Mouse (Mus musculus) intestine, embryonic 14.5 days (tissue): ENCODE data around the gene Zfp286. TPM values are rescaled to one million over a fixed set of nuclear protein-coding genes. Genes with fewer than 3 reads are reported as not detected.

Experiments
- ATAC-seq: fragments of 200-750 bp; cut with Nextera tagmentation; replicated peaks from 2 replicates; pipeline ENCODE4 v1.8.0; 2017; ENCODE audit warnings: low read depth, moderate number of reproducible peaks, moderate TSS enrichment, moderate library complexity; ENCODE audit not compliant: low FRiP score, low TSS enrichment
- DNase-seq: peaks from one replicate; pipeline ENCODE4 v3.0.0-alpha.2; 2018; ENCODE audit warnings: low spot score
- H3K27ac ChIP-seq: fragments of 300-500 bp; sonication (generic); 2 replicates; pipeline ENCODE4 v1.5.1; 2014; ENCODE audit warnings: low read depth, mild to moderate bottlenecking, control low read depth
- H3K27me3 ChIP-seq: fragments of 300-500 bp; sonication (generic); replicated peaks from 2 replicates; pipeline ENCODE4 v1.6.1; 2014; ENCODE audit warnings: low read length, control low read depth; ENCODE audit not compliant: control insufficient read depth, insufficient read depth
- H3K36me3 ChIP-seq: fragments of 300-500 bp; sonication (generic); 2 replicates; pipeline ENCODE4 v1.6.1; 2014; ENCODE audit warnings: low read length, control low read depth; ENCODE audit not compliant: control insufficient read depth, insufficient read depth
- H3K4me1 ChIP-seq: fragments of 300-500 bp; sonication (generic); replicated peaks from 2 replicates; pipeline ENCODE4 v1.6.1; 2014; ENCODE audit warnings: low read length, control low read depth, mixed read lengths; ENCODE audit not compliant: control insufficient read depth, insufficient read depth
- H3K4me2 ChIP-seq: fragments of 300-500 bp; sonication (generic); 2 replicates; pipeline ENCODE4 v1.6.1; 2014; ENCODE audit warnings: low read length
- H3K4me3 ChIP-seq: fragments of 300-500 bp; sonication (generic); 2 replicates; pipeline ENCODE4 v1.5.1; 2014; ENCODE audit warnings: low read depth, low read length, control low read depth, mixed read lengths
- H3K9ac ChIP-seq: fragments of 300-500 bp; sonication (generic); 2 replicates; pipeline ENCODE4 v1.6.1; 2014; ENCODE audit warnings: mild to moderate bottlenecking, low read length
- H3K9me3 ChIP-seq: fragments of 300-500 bp; sonication (generic); 2 replicates; pipeline ENCODE4 v1.6.1; 2016; ENCODE audit warnings: low read length, control low read depth; ENCODE audit not compliant: control insufficient read depth
- WGBS: fragments of 180-500 bp; shearing (Covaris S2); extraction: QIAGEN DNeasy Blood & Tissue Kit; methylation state at CpG from one replicate; pipeline ENCODE4 v1.1.7; 2014; 5-methylcytosine and 5-hydroxymethylcytosine counted together
- polyA plus RNA-seq: library from polyadenylated mRNA; unstranded; fragments of >200 nt; fragmentation: Nextera tagmentation; extraction: Ambion mirVana; gene quantifications from 2 replicates; pipeline ENCODE4 v1.2.1, GENCODE M21; 2014

Zfp286 gene
- polyA plus RNA-seq, 1 experiment from 2014 or later = 20.3 TPM

DNA sequence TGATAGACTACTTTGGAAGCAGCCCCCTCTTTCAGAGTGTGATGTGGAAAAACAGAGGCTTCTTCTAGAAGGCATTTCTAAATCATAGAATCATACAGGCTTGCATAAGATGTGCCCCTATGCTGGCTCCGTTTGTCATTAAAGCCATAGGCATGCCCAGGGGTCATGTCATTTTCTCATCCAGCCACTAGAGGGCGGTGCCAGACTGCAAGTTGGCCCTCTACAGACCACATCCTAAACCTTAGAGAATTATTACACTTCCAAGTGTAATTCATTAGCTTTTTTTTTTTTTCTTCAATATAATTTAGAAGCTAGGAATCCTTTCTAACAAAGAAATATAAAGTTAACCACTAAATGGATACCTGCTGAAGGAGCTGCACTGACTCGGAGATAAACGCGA, 45.2 kb downstream of the Zfp286 start:
- ATAC-seq (no peak), DNase-seq (peak; percentile 82)
- no peak overlapping the region for H3K4me2 ChIP-seq
- peaks cover 26% of the 10 kb centered on the region for H3K27me3 ChIP-seq
- no peaks in the 10 kb centered on the region for H3K4me1 ChIP-seq
- H3K9ac ChIP-seq = no peak overlapping the region
- no peaks in the 10 kb centered on the region for H3K9me3 ChIP-seq
- no peak overlapping the region for H3K27ac ChIP-seq
- no peak overlapping the region for H3K4me3 ChIP-seq
- no peaks in the 10 kb centered on the region for H3K36me3 ChIP-seq
- 48% methylated on average over 5 of the region's 5 CpGs for WGBS

DNA sequence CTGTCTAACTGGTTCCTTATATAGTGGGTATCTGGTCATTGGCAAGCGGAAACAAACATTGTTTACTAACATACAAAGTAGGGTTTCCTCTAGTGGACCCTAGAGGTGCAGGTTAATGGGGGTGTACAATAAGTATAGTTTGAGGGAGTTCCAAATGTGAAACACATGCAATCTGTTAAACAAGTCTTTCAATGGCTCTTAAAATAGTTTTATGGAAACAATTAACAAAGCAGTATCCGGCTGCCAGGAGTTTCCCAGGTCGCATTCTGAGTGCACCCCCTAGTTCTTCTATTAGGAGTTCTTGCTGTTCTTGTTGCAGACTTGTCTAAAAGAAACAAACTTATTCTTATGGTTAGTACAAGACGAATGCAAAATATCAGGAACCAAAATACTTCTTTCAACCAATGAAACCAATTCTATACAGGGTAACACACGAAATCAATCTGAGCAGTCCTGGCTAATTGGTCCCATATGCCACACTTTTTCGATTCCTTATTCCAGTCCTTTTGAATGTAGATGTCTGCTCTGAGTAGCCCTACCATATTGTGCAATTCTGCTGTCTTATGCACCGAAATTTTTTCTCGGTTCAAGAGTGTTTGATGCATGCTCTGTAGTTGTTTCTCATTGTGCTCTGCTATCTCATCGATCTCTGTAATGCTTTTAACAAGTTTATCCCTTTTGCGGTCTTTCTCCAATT, 46.9 kb downstream of the Zfp286 start:
- WGBS = 72% methylated on average over 10 of the region's 10 CpGs
- Histone ChIP-seq H3K4me1 (no peaks in the 10 kb centered on the region), H3K4me2 (no peak overlapping the region), H3K36me3 (no peaks in the 10 kb centered on the region), H3K27ac (no peak overlapping the region), H3K9ac (no peak overlapping the region), H3K4me3 (no peak overlapping the region), H3K27me3 (peaks cover 20% of the 10 kb centered on the region), H3K9me3 (no peaks in the 10 kb centered on the region)
- ATAC-seq (no peak), DNase-seq (no peak)

GRCm38 (mm10) chr11:62741186-62741585, 48.1 kb downstream of the Zfp286 start:
- H3K9me3 ChIP-seq = no peaks in the 10 kb centered on the region
- H3K9ac ChIP-seq = no peak overlapping the region
- no peak overlapping the region for H3K27ac ChIP-seq
- peaks cover 8% of the 10 kb centered on the region; the same call in 1 of the 2 replicates for H3K27me3 ChIP-seq
- WGBS = 90% methylated on average over 2 of the region's 2 CpGs
- H3K4me2 ChIP-seq = no peak overlapping the region
- DNase-seq (no peak), ATAC-seq (no peak)
- H3K4me3 ChIP-seq = no peak overlapping the region
- H3K36me3 ChIP-seq = no peaks in the 10 kb centered on the region
- no peaks in the 10 kb centered on the region for H3K4me1 ChIP-seq

DNA sequence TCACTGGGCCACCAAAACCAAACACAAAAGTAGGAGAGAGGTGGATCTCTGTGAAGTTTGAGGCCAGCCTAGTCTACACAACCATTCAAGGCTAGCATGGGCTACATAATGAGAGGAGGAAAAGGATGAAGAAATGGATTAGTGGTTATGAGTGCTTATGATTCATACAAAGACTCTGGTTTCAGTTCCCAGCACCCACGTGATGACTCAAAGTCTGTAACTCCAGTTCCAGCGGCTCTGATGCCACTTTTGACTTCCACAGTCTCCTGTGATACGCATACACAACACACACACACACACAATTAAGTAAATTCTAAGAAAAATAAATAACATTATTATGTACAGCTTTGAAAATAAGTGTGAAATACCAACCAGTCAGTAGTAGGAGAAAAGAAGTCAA, 56.6 kb downstream of the Zfp286 start:
- Histone ChIP-seq H3K9me3 (no peaks in the 10 kb centered on the region), H3K4me3 (no peak overlapping the region), H3K36me3 (peaks cover 8% of the 10 kb centered on the region; the same call in 1 of the 2 replicates), H3K4me1 (0 out of 2 replicates have a peak, but pooled peaks cover 3% of the 10 kb centered on the region), H3K4me2 (no peak overlapping the region), H3K9ac (no peak overlapping the region), H3K27ac (no peak overlapping the region), H3K27me3 (no peaks in the 10 kb centered on the region)
- 81% methylated on average over 3 of the region's 3 CpGs for WGBS
- DNase-seq (no peak), ATAC-seq (no peak)

DNA sequence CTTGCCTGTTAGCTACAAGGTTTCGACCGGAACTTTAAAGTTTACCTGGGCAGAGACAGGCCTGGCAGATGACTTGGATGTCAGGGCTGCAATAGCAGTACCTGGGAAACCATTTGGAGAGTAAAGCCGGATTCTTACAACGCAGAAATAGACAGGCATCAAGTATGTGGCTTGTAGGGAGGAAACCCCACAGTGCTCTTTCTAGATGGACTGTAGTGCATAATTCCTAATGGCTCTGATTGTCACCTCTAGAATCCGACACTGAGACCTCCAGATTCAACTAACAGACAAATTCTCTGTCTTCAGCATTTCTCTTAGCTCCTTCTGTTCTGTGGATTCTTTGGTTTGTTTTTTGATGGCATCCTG, 57.3 kb downstream of the Zfp286 start:
- Histone ChIP-seq H3K4me3 (peak overlapping the region; percentile 83), H3K9ac (no peak overlapping the region), H3K36me3 (peaks cover 13% of the 10 kb centered on the region; the same call in 1 of the 2 replicates), H3K4me1 (0 out of 2 replicates have a peak, but pooled peaks cover 3% of the 10 kb centered on the region), H3K27me3 (no peaks in the 10 kb centered on the region), H3K4me2 (peak overlapping the region; percentile 55), H3K9me3 (no peaks in the 10 kb centered on the region), H3K27ac (no peak overlapping the region)
- 11% methylated on average over 5 of the region's 5 CpGs for WGBS
- no peak for ATAC-seq
- DNase-seq = no peak

GRCm38 (mm10) chr11:62731311-62732021, 57.8 kb downstream of the Zfp286 start, which contains the start of gene Zfp287:
Gene Zfp287, minus strand, starts transcription at chr11:62731905.
- peak; percentile 94 for ATAC-seq
- under 1% methylated on average over 48 of the region's 48 CpGs for WGBS

GRCm38 (mm10) chr11:62728276-62728675, 61.0 kb downstream of the Zfp286 start:
- no peaks in the 10 kb centered on the region for H3K27me3 ChIP-seq
- H3K27ac ChIP-seq = no peak overlapping the region
- DNase-seq (no peak), ATAC-seq (no peak)
- H3K4me2 ChIP-seq = no peak overlapping the region
- no peak overlapping the region for H3K9ac ChIP-seq
- H3K4me1 ChIP-seq = 0 out of 2 replicates have a peak, but pooled peaks cover 3% of the 10 kb centered on the region
- no peak overlapping the region for H3K4me3 ChIP-seq
- 90% methylated on average over 8 of the region's 8 CpGs for WGBS
- H3K9me3 ChIP-seq = no peaks in the 10 kb centered on the region
- H3K36me3 ChIP-seq = peaks cover 40% of the 10 kb centered on the region

More at GRCm38 (mm10) chr11:62731311-62732021, 57.8 kb downstream of the Zfp286 start, which contains the start of gene Zfp287:
- Histone ChIP-seq H3K9me3 (no peaks in the 10 kb centered on the region), H3K4me2 (peak within 1 kb of the TSS; percentile 55), H3K36me3 (peaks cover 15% of the 10 kb centered on the region; the same call in 1 of the 2 replicates), H3K9ac (peak within 1 kb of the TSS; percentile 63), H3K27ac (peak within 1 kb of the TSS; percentile 75), H3K27me3 (no peaks in the 10 kb centered on the region), H3K4me3 (peak within 1 kb of the TSS; percentile 83), H3K4me1 (0 out of 2 replicates have a peak, but pooled peaks cover 3% of the 10 kb centered on the region)
- DNase-seq = peak; percentile 91

- Histone ChIP-seq H3K4me3 (no peak overlapping the region), H3K9ac (no peak overlapping the region), H3K27ac (no peak overlapping the region), H3K9me3 (no peaks in the 10 kb centered on the region), H3K27me3 (no peaks in the 10 kb centered on the region), H3K36me3 (peaks cover 31% of the 10 kb centered on the region), H3K4me1 (no peaks in the 10 kb centered on the region), H3K4me2 (no peak overlapping the region)
- ATAC-seq (no peak), DNase-seq (no peak)
- WGBS = 87% methylated on average over 5 of the region's 5 CpGs
These were observed 78.6 kb downstream of the Zfp286 start for GRCm38 (mm10) chr11:62710657-62711056.
